Mouse (Mus musculus) ovary, adult 10 weeks (tissue): Measurements from ENCODE around the gene Sdc3. TPM values are rescaled to one million over a fixed set of nuclear protein-coding genes. Genes with fewer than 3 reads are reported as not detected.

Experiments used
- polyA plus RNA-seq: library from polyadenylated mRNA; stranded (reverse); fragments of 350-450 nt; fragmentation: Illumina TruSeq; extraction: RNeasy Lipid Tissue Mini Kit (QIAGEN cat#74804); gene quantifications from one replicate; pipeline ENCODE4 v1.2.3, GENCODE M21; 2014

The Sdc3 gene
- 4.8 TPM for polyA plus RNA-seq

GRCm38 (mm10) chr4:130792376-130793179 is at the start of gene Sdc3:
Gene Sdc3, plus strand, starts transcription at chr4:130792537.

Other genes with a start within 250 kb of the Sdc3 start
- not detected for gene Nkain1, start 218.4 kb upstream of the Sdc3 start, polyA plus RNA-seq
- gene Pum1, start 129.2 kb upstream of the Sdc3 start, polyA plus RNA-seq: 78.3 TPM
- 8.5 TPM for gene Laptm5, start 120.6 kb downstream of the Sdc3 start, polyA plus RNA-seq
- gene Matn1, start 151.8 kb downstream of the Sdc3 start, polyA plus RNA-seq: not detected